Mouse (Mus musculus) thymus, adult 2 months (tissue): Measurements from ENCODE around the gene Tppp2.

Experiments
- CTCF ChIP-seq: fragments of 200-500 bp; IDR thresholded peaks from 2 replicates; pipeline ENCODE4 v1.5.1; 2012; ENCODE audit warnings: mild to moderate bottlenecking, control low read depth, low read length, moderate library complexity, borderline replicate concordance; ENCODE audit not compliant: control insufficient read depth, poor library complexity, insufficient read depth; ENCODE audit errors: extremely low read depth
- POLR2A ChIP-seq: fragments of 200-500 bp; IDR thresholded peaks from 2 replicates; pipeline ENCODE4 v1.6.1; 2012; ENCODE audit warnings: mild to moderate bottlenecking, low read length, control low read depth, moderate library complexity; ENCODE audit not compliant: control insufficient read depth, poor library complexity, insufficient read depth; ENCODE audit errors: extremely low read depth

DNA sequence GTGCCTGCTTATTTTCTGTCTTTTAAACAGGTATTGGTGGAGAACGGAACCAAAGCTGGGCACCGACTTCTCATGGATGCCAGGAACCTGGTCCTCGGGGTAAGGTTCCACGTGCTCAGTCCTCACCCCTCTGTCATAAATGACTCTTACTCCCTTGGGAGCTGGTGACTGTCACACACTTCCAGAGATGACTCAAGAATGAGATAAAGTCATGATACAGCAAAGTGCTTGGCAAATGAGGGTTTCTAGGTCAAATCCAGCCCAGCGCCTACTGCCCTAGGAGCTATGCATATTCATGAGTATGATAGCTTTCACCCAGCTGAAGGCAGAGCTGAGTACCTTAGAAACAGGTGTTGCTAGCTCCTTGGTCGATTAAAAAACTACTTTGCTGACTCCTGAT lies 28.4 kb upstream of the Tppp2 start:
- no peak for TF ChIP-seq POLR2A
- TF ChIP-seq CTCF: no peak
